Mouse (Mus musculus): ENCODE measurements around the gene Copz1. TPM values are rescaled to one million over a fixed set of nuclear protein-coding genes. Genes with fewer than 3 reads are reported as not detected.

Copz1 gene
- polyA plus RNA-seq, 1 experiment: 46.8 TPM

GRCm38 (mm10) chr15:103299644-103300043 is 27.1 kb downstream of the Copz1 start:
- peaks cover 18% of the 10 kb centered on the region for H3K36me3 ChIP-seq (ENCODE audit: control insufficient read depth, insufficient read depth, low read length)
- no peak overlapping the region for H3K4me3 ChIP-seq (ENCODE audit: extremely low read depth, insufficient read depth, insufficient read length)
- no peak for TF ChIP-seq POLR2A (IDR thresholded peaks at IDR 0.05; ENCODE audit: low read depth, low read length)
- no peak for TF ChIP-seq CTCF (IDR thresholded peaks at IDR 0.05; ENCODE audit: extremely low read depth, insufficient read depth, insufficient read length, insufficient replicate concordance)
- 87% methylated on average over 8 of the region's 8 CpGs for WGBS
- no peak for DNase-seq (ENCODE audit: low read depth in 1 of 2, low spot score in 2 of 2)
- no peak overlapping the region for H3K27ac ChIP-seq (ENCODE audit: insufficient read depth, low read length)
- no peaks in the 10 kb centered on the region for H3K27me3 ChIP-seq (ENCODE audit: control insufficient read depth, insufficient read depth, low read length)
- H3K4me1 ChIP-seq (ENCODE audit: control insufficient read depth, insufficient read depth, insufficient read length): peaks cover 3% of the 10 kb centered on the region; the same call in 1 of the 2 replicates

DNA sequence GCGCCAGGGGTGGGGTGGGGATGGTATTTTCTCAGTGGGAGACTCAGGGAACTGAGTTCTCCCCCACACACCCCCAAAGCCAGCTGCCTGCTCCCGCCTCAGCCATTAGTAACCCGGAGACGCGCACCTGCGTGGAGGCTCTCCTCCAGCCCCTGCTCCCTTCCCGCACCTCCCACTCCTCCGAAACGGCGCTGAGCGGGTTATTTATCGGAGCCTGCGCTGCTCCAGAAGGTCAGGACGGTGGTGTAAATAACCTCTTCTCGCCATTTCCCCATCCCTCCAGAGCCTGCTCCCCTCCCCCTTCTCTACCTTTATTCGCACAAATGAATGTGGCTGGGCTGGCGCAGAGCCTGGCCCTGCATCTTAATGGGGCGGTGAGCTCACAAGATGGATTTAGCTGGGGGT is 27.6 kb downstream of the Copz1 start:
- 80% methylated on average over 18 of the region's 18 CpGs for WGBS
- DNase-seq (ENCODE audit: low read depth in 1 of 2, low spot score in 2 of 2): no peak
- TF ChIP-seq POLR2A (IDR thresholded peaks at IDR 0.05; ENCODE audit: low read depth, low read length) (no peak), CTCF (IDR thresholded peaks at IDR 0.05; ENCODE audit: extremely low read depth, insufficient read depth, insufficient read length, insufficient replicate concordance) (no peak)

GRCm38 (mm10) chr15:103300560-103300959 is 28.0 kb downstream of the Copz1 start:
- Histone ChIP-seq H3K4me3 (ENCODE audit: extremely low read depth, insufficient read depth, insufficient read length) (no peak overlapping the region), H3K36me3 (ENCODE audit: control insufficient read depth, insufficient read depth, low read length) (peaks cover 14% of the 10 kb centered on the region), H3K4me1 (ENCODE audit: control insufficient read depth, insufficient read depth, insufficient read length) (peaks cover 3% of the 10 kb centered on the region; the same call in 1 of the 2 replicates), H3K27me3 (ENCODE audit: control insufficient read depth, insufficient read depth, low read length) (no peaks in the 10 kb centered on the region), H3K27ac (ENCODE audit: insufficient read depth, low read length) (no peak overlapping the region)
- WGBS: 71% methylated on average over 2 of the region's 2 CpGs
- no peak for TF ChIP-seq POLR2A (IDR thresholded peaks at IDR 0.05; ENCODE audit: low read depth, low read length)
- no peak for TF ChIP-seq CTCF (IDR thresholded peaks at IDR 0.05; ENCODE audit: extremely low read depth, insufficient read depth, insufficient read length, insufficient replicate concordance)
- DNase-seq (ENCODE audit: low read depth in 1 of 2, low spot score in 2 of 2): no peak

More for the DNA sequence above, 27.6 kb downstream of the Copz1 start:
- Histone ChIP-seq H3K27me3 (ENCODE audit: control insufficient read depth, insufficient read depth, low read length) (no peaks in the 10 kb centered on the region), H3K4me1 (ENCODE audit: control insufficient read depth, insufficient read depth, insufficient read length) (peaks cover 3% of the 10 kb centered on the region; the same call in 1 of the 2 replicates), H3K4me3 (ENCODE audit: extremely low read depth, insufficient read depth, insufficient read length) (no peak overlapping the region), H3K36me3 (ENCODE audit: control insufficient read depth, insufficient read depth, low read length) (peaks cover 16% of the 10 kb centered on the region), H3K27ac (ENCODE audit: insufficient read depth, low read length) (no peak overlapping the region)

GRCm38 (mm10) chr15:103301046-103301445 is 28.5 kb downstream of the Copz1 start:
- TF ChIP-seq CTCF (IDR thresholded peaks at IDR 0.05; ENCODE audit: extremely low read depth, insufficient read depth, insufficient read length, insufficient replicate concordance) (no peak), POLR2A (IDR thresholded peaks at IDR 0.05; ENCODE audit: low read depth, low read length) (no peak)
- H3K27ac ChIP-seq (ENCODE audit: insufficient read depth, low read length): no peak overlapping the region
- H3K27me3 ChIP-seq (ENCODE audit: control insufficient read depth, insufficient read depth, low read length): no peaks in the 10 kb centered on the region
- H3K36me3 ChIP-seq (ENCODE audit: control insufficient read depth, insufficient read depth, low read length): peaks cover 12% of the 10 kb centered on the region
- peaks cover 3% of the 10 kb centered on the region; the same call in 1 of the 2 replicates for H3K4me1 ChIP-seq (ENCODE audit: control insufficient read depth, insufficient read depth, insufficient read length)
- DNase-seq (ENCODE audit: low read depth in 1 of 2, low spot score in 2 of 2): no peak
- 66% methylated on average over 2 of the region's 2 CpGs for WGBS
- no peak overlapping the region for H3K4me3 ChIP-seq (ENCODE audit: extremely low read depth, insufficient read depth, insufficient read length)

DNA sequence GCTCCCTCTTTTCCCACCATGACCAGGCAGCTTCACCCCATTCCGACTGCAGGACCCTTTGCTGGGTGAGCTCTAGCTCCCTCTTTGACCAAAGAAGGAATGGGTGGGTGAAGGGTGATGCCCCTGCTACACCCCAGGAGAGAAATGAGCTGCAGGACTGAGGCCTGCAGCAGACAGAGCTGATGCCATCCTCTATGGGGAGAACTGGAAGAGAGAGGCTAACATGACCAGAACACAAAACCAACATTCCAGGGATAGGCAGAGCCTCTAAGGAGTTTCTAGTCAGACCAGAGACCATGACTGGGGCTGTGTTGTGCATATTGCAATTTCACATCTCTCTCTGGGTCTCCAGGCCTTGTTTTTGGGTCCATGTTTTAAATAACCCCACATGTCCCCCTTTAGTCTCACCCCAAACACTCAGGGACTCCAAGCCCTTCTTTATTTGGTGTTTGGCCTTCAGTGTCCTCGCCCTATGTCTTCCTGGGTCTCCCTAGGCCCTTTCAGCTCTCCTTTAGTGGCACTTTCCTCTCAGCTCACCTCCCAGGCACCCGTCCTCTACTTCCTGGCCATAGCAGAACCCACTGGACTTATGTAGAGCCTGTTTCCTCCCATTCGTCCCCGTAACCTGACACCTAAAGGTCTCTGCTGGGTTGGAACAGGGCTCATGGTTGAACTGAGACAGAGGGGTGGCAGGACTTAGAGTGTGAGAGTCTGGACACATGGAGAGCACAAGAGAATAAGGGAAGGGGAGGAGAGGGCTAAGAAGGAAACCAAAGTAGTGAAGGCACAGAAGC is 29.2 kb downstream of the Copz1 start:
- Histone ChIP-seq H3K4me1 (ENCODE audit: control insufficient read depth, insufficient read depth, insufficient read length) (peaks cover 3% of the 10 kb centered on the region; the same call in 1 of the 2 replicates), H3K27me3 (ENCODE audit: control insufficient read depth, insufficient read depth, low read length) (no peaks in the 10 kb centered on the region), H3K4me3 (ENCODE audit: extremely low read depth, insufficient read depth, insufficient read length) (no peak overlapping the region), H3K27ac (ENCODE audit: insufficient read depth, low read length) (no peak overlapping the region), H3K36me3 (ENCODE audit: control insufficient read depth, insufficient read depth, low read length) (peaks cover 6% of the 10 kb centered on the region)
- TF ChIP-seq CTCF (IDR thresholded peaks at IDR 0.05; ENCODE audit: extremely low read depth, insufficient read depth, insufficient read length, insufficient replicate concordance) (no peak), POLR2A (IDR thresholded peaks at IDR 0.05; ENCODE audit: low read depth, low read length) (no peak)
- WGBS: 59% methylated on average over 5 of the region's 5 CpGs
- no peak for DNase-seq (ENCODE audit: low read depth in 1 of 2, low spot score in 2 of 2)

DNA sequence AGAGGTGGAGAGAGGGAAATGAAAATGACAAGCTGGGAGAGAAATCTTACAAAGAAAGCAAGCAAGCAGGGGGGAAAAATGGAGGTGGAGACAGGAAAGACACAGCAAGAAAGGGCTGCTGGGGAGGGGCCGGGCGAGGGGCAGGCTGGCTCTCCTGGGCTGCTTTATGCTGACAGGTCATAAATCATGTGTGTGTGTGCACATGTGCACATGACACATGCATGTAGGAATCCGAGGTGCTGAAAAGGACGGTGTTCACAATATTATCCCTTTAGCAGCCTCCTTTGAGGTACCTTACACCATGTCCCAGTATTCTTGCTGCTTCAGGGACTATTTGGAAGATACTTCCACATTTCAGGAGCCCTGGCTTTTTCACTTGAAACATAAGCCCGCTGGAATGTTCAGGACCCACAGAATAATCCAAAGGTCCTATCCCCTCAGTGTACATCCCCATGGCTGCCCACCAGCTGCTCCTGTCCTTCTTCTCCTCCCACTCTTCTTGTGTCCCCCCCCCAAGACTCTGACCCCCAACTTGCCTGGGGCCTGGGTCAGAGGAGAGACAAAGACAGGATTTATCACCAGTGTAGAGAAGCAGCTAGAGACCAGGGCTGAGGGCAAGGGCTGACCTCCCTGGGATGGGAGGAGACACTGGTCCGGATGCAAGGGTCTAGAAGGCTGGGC is 30.0 kb downstream of the Copz1 start:
- no peak for DNase-seq (ENCODE audit: low read depth in 1 of 2, low spot score in 2 of 2)
- no peaks in the 10 kb centered on the region for H3K27me3 ChIP-seq (ENCODE audit: control insufficient read depth, insufficient read depth, low read length)
- no peak overlapping the region for H3K27ac ChIP-seq (ENCODE audit: insufficient read depth, low read length)
- peaks cover 5% of the 10 kb centered on the region; the same call in 1 of the 2 replicates for H3K4me1 ChIP-seq (ENCODE audit: control insufficient read depth, insufficient read depth, insufficient read length)
- H3K4me3 ChIP-seq (ENCODE audit: extremely low read depth, insufficient read depth, insufficient read length): no peak overlapping the region
- TF ChIP-seq POLR2A (IDR thresholded peaks at IDR 0.05; ENCODE audit: low read depth, low read length): no peak
- no peak for TF ChIP-seq CTCF (IDR thresholded peaks at IDR 0.05; ENCODE audit: extremely low read depth, insufficient read depth, insufficient read length, insufficient replicate concordance)
- H3K36me3 ChIP-seq (ENCODE audit: control insufficient read depth, insufficient read depth, low read length): peaks cover 2% of the 10 kb centered on the region
- 36% methylated on average over 6 of the region's 6 CpGs for WGBS
